Mouse (Mus musculus) monocyte, adult 5-6 weeks (primary cell): Measurements from ENCODE around the gene Fam13c. TPM values are rescaled to one million over a fixed set of nuclear protein-coding genes. Genes with fewer than 3 reads are reported as not detected.
"Not testable (repeated sequence)": the region's sequence is repeated elsewhere in the genome, so short reads cannot be mapped to it uniquely, and the experiment has no call there.

Experiments used
- ATAC-seq: fragments of 153-309, 156-312 bp; replicated peaks from 2 replicates; pipeline ENCODE4 v1.8.0; 2017; ENCODE audit warnings: mild to moderate bottlenecking; ENCODE audit not compliant: low TSS enrichment, insufficient number of reproducible peaks, severe bottlenecking, poor library complexity, low FRiP score
- total RNA-seq: library from RNA; stranded (forward); fragments of 200-1000, 200-491, 200-594 nt; gene quantifications from 3 replicates; pipeline ENCODE4 v1.2.3, GENCODE M21; 2017

Fam13c gene
- total RNA-seq: not detected in 3 replicates

GRCm38 (mm10) chr10:70439676-70440521 is at the start of gene Fam13c:
Gene Fam13c, plus strand, starts transcription at chr10:70440481.
- ATAC-seq: no peak

DNA sequence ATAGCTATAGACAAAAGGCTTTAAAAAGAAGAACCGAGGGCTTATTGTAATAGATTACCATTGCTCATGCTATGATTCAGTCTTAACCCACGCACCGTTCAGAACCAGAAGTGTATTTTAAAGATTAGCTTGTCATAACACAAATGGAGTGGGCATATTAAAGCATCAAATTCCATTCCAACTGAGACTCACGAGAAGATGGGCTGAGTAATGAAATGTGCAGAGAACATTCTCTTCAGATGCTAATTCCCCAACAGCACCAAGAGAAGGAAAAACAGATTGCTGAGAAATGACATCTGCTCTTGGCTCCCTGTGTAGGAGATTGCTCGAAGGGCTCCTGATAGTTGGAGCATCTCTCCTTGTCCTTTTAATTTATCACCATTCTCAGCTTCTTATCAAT is 44.4 kb upstream of the Fam13c start:
- no peak for ATAC-seq

GRCm38 (mm10) chr10:70398224-70398623 is 42.1 kb upstream of the Fam13c start:
- no peak for ATAC-seq

GRCm38 (mm10) chr10:70402006-70402405 is 38.3 kb upstream of the Fam13c start:
- no peak for ATAC-seq

GRCm38 (mm10) chr10:70402711-70403110 is 37.6 kb upstream of the Fam13c start:
- no peak for ATAC-seq

DNA sequence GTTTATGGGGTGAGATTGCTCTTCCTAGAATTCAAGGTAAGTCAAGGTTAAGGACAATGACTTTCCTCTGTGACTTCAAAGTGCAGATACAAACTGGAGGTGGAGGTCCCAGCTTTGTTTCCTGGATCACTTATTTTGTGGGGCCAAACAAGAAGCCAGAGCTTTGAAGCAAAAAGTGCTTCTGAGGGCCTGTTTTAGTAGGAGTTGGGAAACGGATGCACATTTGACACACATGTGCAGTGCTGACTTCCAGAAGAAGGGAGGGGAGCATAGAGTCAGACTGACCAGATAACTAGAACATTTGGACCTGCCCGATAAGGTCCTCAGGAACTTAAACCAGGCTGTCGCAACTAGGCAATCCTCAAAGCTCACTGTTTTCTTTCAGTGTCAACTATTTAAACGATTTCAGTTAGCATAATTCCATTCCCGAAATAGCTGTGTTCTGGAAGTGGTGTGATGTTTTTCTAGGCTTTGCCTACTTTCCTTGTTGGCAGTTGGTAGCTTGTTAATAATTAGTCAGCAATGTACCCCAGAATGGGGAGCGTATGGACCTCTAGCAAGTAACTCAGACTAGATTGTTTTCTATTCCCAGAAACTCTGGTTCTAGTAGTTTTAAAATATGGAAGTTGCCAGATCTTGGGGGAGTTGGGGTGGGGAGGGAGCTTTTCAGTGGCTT is 22.3 kb upstream of the Fam13c start:
- no peak for ATAC-seq

DNA sequence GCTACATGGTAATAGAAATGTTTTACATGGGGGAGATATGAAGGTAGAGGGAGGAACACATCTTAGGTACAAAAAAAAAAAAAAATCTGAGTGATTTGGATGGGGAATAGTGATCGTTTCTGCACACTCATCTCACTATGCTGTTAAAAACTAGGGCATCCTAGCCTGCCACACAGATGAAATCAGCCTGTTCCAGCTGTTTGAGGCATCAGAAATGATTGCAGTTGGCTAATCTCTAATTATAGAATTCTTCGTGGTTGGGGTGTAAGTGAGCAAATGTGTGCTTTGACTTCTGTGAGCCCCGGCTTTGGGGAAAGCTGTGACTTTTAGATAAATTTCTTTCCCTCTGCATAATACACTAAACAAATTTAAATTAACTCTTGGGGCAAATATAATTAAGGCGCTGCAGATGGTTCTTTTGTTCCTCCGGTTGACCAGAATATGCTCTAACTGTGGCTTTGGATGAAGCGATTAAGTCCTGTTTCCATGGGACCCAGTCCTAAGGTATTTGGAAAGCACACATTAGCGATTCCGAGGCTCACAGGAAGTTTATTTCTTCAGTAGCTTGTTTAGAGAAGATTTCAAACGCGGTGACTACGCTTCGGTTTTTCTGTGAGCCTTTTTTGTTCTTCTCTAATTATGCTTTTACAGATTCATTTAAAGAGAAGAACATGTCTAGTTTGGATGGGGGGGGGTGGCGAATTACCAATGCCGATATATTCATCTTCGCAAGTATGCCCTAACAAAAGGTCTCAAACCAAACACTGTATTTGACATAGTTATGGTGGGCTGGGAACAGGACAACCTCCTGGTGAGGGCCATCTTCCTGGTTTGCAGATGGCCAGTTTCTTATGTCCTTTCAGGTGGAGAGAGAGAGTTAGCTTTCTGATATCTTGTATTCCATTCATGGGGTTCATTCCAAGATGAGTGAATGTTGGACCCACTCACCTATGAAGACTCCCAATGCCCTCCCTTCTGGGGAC is 20.7 kb upstream of the Fam13c start:
- ATAC-seq: no peak

DNA sequence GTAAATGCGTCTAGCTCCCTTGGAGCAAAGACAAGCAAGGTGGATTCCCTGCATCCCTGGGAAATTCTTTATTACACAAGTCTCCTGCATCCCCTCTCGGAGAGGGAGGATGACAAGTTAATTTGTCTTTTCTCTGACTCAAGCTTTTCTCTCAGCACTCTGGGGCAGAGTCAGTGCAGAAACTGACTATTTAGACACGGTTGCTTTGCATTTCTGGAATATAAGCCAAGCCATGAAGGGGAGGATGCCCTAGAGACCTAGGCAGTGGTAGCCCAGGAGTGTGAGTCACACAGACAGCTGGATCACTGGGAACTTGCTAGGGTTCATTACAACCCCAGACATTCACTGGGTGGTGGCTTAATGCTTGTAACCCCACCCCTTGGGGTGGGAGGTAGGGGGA is 13.9 kb upstream of the Fam13c start:
- no peak for ATAC-seq

DNA sequence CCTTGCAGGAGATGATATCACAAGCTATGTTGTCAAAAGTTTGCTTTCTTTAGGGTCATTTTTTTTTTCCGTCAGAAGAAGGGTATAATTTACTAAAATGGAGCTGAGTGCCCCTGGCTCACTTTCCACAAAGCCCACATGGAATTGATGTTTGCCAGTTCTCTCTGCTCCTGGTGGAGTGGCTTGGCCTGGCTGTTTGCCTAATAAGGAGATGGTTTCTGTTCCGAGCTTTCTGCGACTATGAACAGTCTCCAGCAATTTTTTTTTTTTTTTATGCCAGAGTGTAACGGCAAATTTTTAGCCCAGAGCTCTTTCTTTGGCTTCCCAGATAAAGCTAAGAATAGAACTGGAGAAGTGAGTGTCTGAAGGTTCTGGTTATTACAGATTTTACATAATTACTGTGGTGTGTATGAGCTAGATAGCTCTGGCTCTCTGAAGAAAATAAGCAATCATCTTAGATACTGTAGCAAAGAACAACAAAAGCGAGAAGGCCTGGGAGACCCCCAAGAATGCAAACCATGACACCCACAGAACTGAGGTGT is 12.1 kb upstream of the Fam13c start:
- no peak for ATAC-seq

GRCm38 (mm10) chr10:70429341-70429740 is 10.9 kb upstream of the Fam13c start:
- ATAC-seq: no peak

- ATAC-seq: no peak
Measured at GRCm38 (mm10) chr10:70433334-70433733, 6.9 kb upstream of the Fam13c start.

- ATAC-seq: not testable (repeated sequence)
Measured at GRCm38 (mm10) chr10:70433736-70434135, 6.5 kb upstream of the Fam13c start.

DNA sequence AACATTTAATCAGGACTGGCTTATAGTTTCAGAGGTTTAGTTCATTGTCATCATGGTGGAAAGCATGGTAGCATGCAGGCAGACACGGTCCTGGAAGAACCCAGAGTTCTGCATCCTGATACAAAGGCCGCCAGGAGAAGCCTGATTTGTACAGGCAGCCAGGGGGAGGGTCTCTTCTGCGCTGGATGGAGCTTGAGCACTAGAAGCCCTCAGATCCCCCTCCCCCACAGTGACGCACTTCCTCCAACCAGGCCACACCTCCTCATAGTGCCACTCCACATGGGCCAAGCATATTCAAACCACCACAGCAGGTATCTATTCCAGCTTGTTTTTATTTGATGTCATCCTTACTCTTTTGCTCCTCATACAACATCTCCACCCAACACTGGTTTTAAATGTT is 3.6 kb upstream of the Fam13c start:
- ATAC-seq: no peak

DNA sequence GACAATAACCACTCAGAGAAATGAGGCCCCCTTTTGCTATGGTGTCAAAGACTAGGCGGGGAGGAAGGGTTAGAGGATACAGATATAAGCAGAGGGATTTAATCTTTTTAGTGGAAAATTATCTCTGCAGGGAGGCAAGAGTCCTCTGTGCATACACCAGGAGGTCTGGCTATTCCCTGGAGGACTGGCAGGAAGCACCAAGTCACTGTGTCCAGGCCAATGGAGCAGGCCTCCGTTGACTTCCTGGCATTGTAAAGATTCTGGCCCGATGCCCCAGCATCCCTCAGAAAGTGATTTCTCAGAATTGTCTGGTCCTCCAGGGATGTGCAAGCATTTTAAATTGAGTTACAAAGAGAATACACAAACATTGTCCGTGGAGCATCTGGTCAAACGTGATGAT is 3.0 kb upstream of the Fam13c start:
- ATAC-seq: no peak

DNA sequence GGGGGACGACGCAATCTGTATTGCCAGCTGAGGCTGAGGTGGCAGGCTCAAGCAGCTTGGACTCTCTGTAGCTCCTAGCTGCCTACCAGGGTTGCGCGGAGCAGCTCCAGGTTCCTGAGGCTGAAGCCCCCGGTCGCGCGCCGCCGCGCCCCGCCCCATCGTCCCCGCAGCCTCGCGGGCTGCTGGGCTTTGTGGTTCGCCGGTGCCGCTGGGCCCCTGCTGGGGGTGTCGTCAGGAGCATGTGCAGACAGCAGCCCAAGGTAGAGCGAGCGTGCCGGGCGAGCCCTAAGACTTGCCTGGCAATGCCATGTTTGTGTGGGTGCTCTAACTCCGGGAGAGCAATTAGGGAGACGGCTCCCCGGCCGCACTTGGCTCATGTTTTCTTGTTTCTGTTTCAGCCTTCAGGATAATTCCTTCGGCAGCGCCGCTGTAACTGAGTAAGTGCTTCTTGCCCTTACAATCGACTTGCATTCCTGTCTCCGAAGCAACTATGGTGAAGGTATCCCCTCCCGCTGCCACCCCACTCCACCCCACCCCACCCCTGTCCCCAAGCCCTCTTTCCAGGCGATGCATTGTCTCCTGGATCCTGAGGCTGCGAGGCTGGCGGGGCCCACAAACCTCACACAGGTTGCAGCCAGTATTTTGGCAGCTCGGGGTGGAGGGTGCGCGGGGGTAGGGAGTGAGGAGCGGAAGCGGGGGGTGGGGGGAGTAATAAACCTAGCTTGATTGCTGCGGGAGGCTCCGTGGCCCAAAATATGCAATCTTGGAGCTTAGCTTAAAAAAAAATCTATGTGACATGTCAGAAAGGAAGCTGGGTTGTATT is 569 bp downstream of the Fam13c start:
- no peak for ATAC-seq

- ATAC-seq: no peak
Measured at GRCm38 (mm10) chr10:70442156-70442555, 1.9 kb downstream of the Fam13c start.

- no peak for ATAC-seq
Measured at GRCm38 (mm10) chr10:70442623-70443022, 2.3 kb downstream of the Fam13c start.

GRCm38 (mm10) chr10:70447787-70448186 is 7.5 kb downstream of the Fam13c start:
- no peak for ATAC-seq
